In the genomic region with DNA sequence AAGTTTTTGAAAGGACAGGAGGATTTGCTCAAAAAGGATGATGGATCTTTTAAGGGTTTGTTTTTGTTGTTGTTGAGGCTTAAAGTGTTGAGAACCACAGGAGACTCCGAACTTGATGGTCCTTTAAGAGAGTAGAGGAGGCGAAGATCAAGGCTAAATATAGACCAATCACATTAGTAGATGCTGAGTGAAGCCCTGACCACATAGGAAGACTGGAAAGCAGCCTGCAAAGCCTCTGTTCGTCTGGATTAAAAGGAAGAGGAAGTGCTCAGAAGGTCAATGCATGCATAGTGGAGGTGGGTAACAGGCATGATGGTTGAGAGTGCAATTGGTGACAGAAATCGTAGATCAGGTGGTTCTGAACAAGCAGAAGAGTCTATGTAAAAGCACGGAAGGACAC, we compare ENCODE assay signal across 13 mouse cellular contexts. TPM values are rescaled to one million over a fixed set of nuclear protein-coding genes. Genes with fewer than 3 reads are reported as not detected.
DNase-seq lines count a peak whose midpoint lies in the region; ATAC-seq and TF ChIP-seq lines count a peak whose summit lies in the region.
"Had no signal": no experiment of that assay in that cellular context is flagged by ENCODE, and none has a peak within 500 bp of the region (broad histone marks: within the 10 kb centered on the region; RNA-seq: fewer than 3 reads in every experiment).

No protein-coding gene starts in this region.

- no peaks in the 10 kb centered on the region for H3K36me3 ChIP-seq in heart, embryonic 11.5 days (ENCODE audit: control insufficient read depth, insufficient read depth, low read length)
- no peaks in the 10 kb centered on the region for H3K36me3 ChIP-seq in heart, postnatal 0 days (replicated peaks; ENCODE audit: control insufficient read depth, insufficient read depth, low read length)
- H3K36me3 ChIP-seq in liver, postnatal 0 days (replicated peaks; ENCODE audit: insufficient read depth, low read length): no peaks in the 10 kb centered on the region
- H3K36me3 ChIP-seq: hindbrain, embryonic 12.5 days; liver, embryonic 12.5 days had no signal

- no peaks in the 10 kb centered on the region for H3K9me3 ChIP-seq in heart, embryonic 11.5 days (replicated peaks; ENCODE audit: control insufficient read depth, low read length)
- no peaks in the 10 kb centered on the region for H3K9me3 ChIP-seq in heart, postnatal 0 days (replicated peaks; ENCODE audit: control insufficient read depth, low read length)
- no peaks in the 10 kb centered on the region for H3K9me3 ChIP-seq in liver, postnatal 0 days (ENCODE audit: low read length)
- H3K9me3 ChIP-seq: hindbrain, embryonic 12.5 days; liver, embryonic 12.5 days had no signal

- peak overlapping the region; percentile 12 for H3K4me3 ChIP-seq in heart, embryonic 11.5 days (ENCODE audit: low read depth, low read length)
- peak overlapping the region; percentile 9 for H3K4me3 ChIP-seq in lung, adult 2 months (replicated peaks; ENCODE audit: extremely low read depth, low read depth, low read length)
- peak overlapping the region; percentile 42 for H3K4me3 ChIP-seq in heart, postnatal 0 days (ENCODE audit: low read depth, low read length)
- no peak overlapping the region for H3K4me3 ChIP-seq in left cerebral cortex, adult 2 months
- H3K4me3 ChIP-seq in liver, postnatal 0 days (ENCODE audit: low read depth, low read length): no peak overlapping the region
- H3K4me3 ChIP-seq: hindbrain, embryonic 12.5 days; liver, embryonic 12.5 days had no signal

- DNase-seq in heart, adult 9 months (ENCODE audit: low spot score in 2 of 2): no peak
- no peak for DNase-seq in lung, adult 2 months
- no peak for DNase-seq in lung, postnatal 4 days
- peak; percentile 55 for DNase-seq in heart, postnatal 0 days (ENCODE audit: low spot score)
- DNase-seq in left cerebral cortex, adult 2 months (ENCODE audit: extremely low spot score in 1 of 2, low spot score in 2 of 2): no peak
- no peak for DNase-seq in liver, postnatal 0 days
- DNase-seq: cerebellum, postnatal 14 days; kidney, adult 18-20 months had no signal

- H3K9ac ChIP-seq in heart, embryonic 11.5 days (ENCODE audit: low read depth, low read length): no peak overlapping the region
- peak overlapping the region; percentile 30; the same call in 1 of the 2 replicates for H3K9ac ChIP-seq in heart, postnatal 0 days (replicated peaks; ENCODE audit: low read depth, low read length)
- no peak overlapping the region for H3K9ac ChIP-seq in liver, postnatal 0 days (replicated peaks)
- H3K9ac ChIP-seq: hindbrain, embryonic 12.5 days; liver, embryonic 12.5 days had no signal

- H3K27me3 ChIP-seq in heart, embryonic 11.5 days (ENCODE audit: control insufficient read depth, insufficient read depth, low read length): no peaks in the 10 kb centered on the region
- H3K27me3 ChIP-seq in heart, postnatal 0 days (ENCODE audit: control insufficient read depth, insufficient read depth, low read length): no peaks in the 10 kb centered on the region
- 0 out of 2 replicates have a peak, but pooled peaks cover 3% of the 10 kb centered on the region for H3K27me3 ChIP-seq in liver, postnatal 0 days (ENCODE audit: insufficient read depth, low read length)
- H3K27me3 ChIP-seq: hindbrain, embryonic 12.5 days; liver, embryonic 12.5 days had no signal

- ATAC-seq in heart, embryonic 11.5 days (replicated peaks; ENCODE audit: insufficient number of reproducible peaks, low FRiP score, low TSS enrichment): no peak
- ATAC-seq in CD4-positive, CD25-positive, alpha-beta regulatory T cell, adult 4 months: peak; percentile 9
- ATAC-seq in heart, postnatal 0 days (ENCODE audit: insufficient read depth, low read depth): peak; percentile 68
- ATAC-seq in liver, postnatal 0 days: no peak
- ATAC-seq: liver, embryonic 12.5 days had no signal

- H3K27ac ChIP-seq in heart, embryonic 11.5 days (ENCODE audit: low read depth, low read length): peak overlapping the region; percentile 41; the same call in 1 of the 2 replicates
- peak overlapping the region; percentile 35; the same call in 1 of the 2 replicates for H3K27ac ChIP-seq in heart, postnatal 0 days (ENCODE audit: low read depth)
- H3K27ac ChIP-seq in left cerebral cortex, adult 2 months: no peak overlapping the region
- no peak overlapping the region for H3K27ac ChIP-seq in liver, postnatal 0 days (ENCODE audit: low read depth)
- H3K27ac ChIP-seq: hindbrain, embryonic 12.5 days; liver, embryonic 12.5 days had no signal

- intact Hi-C loops in left cerebral cortex, adult 2 months (cut with DNase I): loop anchor here (5.0 kb wide), 1 partner anchor 93 kb away; no protein-coding TSS in a partner anchor

- H3K4me1 ChIP-seq in heart, embryonic 11.5 days (ENCODE audit: control insufficient read depth, insufficient read depth, low read length): peaks cover 19% of the 10 kb centered on the region; the same call in 1 of the 2 replicates
- H3K4me1 ChIP-seq in lung, adult 2 months (ENCODE audit: control insufficient read depth, insufficient read depth, low read length): no peaks in the 10 kb centered on the region
- H3K4me1 ChIP-seq in heart, postnatal 0 days (ENCODE audit: control insufficient read depth, insufficient read depth): peaks cover 12% of the 10 kb centered on the region; the same call in 1 of the 2 replicates
- H3K4me1 ChIP-seq in liver, postnatal 0 days (ENCODE audit: insufficient read depth): no peaks in the 10 kb centered on the region

- 40% methylated on average over 5 of the region's 5 CpGs for WGBS in heart, embryonic 11.5 days (ENCODE audit: insufficient replicate concordance)
- WGBS in lung, adult 2 months: 44% methylated on average over 5 of the region's 5 CpGs
- 15% methylated on average over 5 of the region's 5 CpGs for WGBS in heart, postnatal 0 days
- 24% methylated on average over 5 of the region's 5 CpGs for WGBS in liver, postnatal 0 days (ENCODE audit: insufficient replicate concordance)

- H3K4me2 ChIP-seq in heart, embryonic 11.5 days: peak overlapping the region; percentile 51
- peak overlapping the region; percentile 55 for H3K4me2 ChIP-seq in heart, postnatal 0 days (ENCODE audit: low read depth, low read length)
- H3K4me2 ChIP-seq in liver, postnatal 0 days (ENCODE audit: low read depth, low read length): no peak overlapping the region
- H3K4me2 ChIP-seq: hindbrain, embryonic 12.5 days; liver, embryonic 12.5 days had no signal

- no peak for TF ChIP-seq CTCF in lung, adult 2 months (IDR thresholded peaks at IDR 0.05; ENCODE audit: insufficient read depth, low read length)
- no peak for TF ChIP-seq CTCF in heart, postnatal 0 days (IDR thresholded peaks at IDR 0.05; ENCODE audit: low read depth)
- no peak for TF ChIP-seq CTCF in left cerebral cortex, adult 2 months (IDR thresholded peaks at IDR 0.05)
- no peak for TF ChIP-seq CTCF in liver, postnatal 0 days (IDR thresholded peaks at IDR 0.05; ENCODE audit: low read depth)

- no peak for TF ChIP-seq POLR2A in lung, adult 2 months (IDR thresholded peaks at IDR 0.05; ENCODE audit: borderline replicate concordance, extremely low read depth, low read depth, low read length)

- TF ChIP-seq EP300 in heart, postnatal 0 days (IDR thresholded peaks at IDR 0.05; ENCODE audit: low read depth): no peak
- no peak for TF ChIP-seq EP300 in liver, postnatal 0 days (IDR thresholded peaks at IDR 0.05; ENCODE audit: low read depth)

RNA-seq across cellular contexts. Expression of a gene that starts 4.8 kb away (rescaled TPM):
- polyA plus RNA-seq in heart, embryonic 11.5 days (2014; fragmentation: Nextera tagmentation; extraction: Ambion mirVana): 45.4 and 57.7 TPM in 2 replicates
- polyA plus RNA-seq in lung, adult 2 months (2012; rRNA removed): 52.2 and 81.5 TPM in 2 replicates
- polyA plus RNA-seq in CD4-positive, CD25-positive, alpha-beta regulatory T cell, adult 4 months (2017; shearing (Covaris generic)): 10 to 100 TPM in 1 of 2 experiments, 1 to 10 TPM in 1; 9.2 to 20.3 TPM
- 23.3 and 28.7 TPM in 2 replicates for total RNA-seq in heart, postnatal 0 days (2014; rRNA removed; ENCODE audit: low replicate concordance)
- 24.6 and 25.7 TPM in 2 replicates for polyA plus RNA-seq in heart, postnatal 0 days (2015; fragmentation: Nextera tagmentation; extraction: Ambion mirVana)
- 10 to 100 TPM; 76.2 to 82.2 TPM for total RNA-seq in left cerebral cortex, adult 2 months (2021)
- polyA plus RNA-seq in liver, postnatal 0 days (2015; fragmentation: Nextera tagmentation; extraction: Ambion mirVana): 6.4 and 8.2 TPM in 2 replicates
- polyA plus RNA-seq: C2C12 had no signal

Comparison
In these comparisons a context has a peak if more than half of its experiments do, and no peak if none do; other contexts are left out.
1. ATAC-seq: peak in CD4-positive, CD25-positive, alpha-beta regulatory T cell, adult 4 months (single experiment) and heart, postnatal 0 days (single experiment); none in heart, embryonic 11.5 days (single experiment) and liver, postnatal 0 days (single experiment).
2. H3K27ac ChIP-seq: peak in heart, embryonic 11.5 days (single experiment) and heart, postnatal 0 days (single experiment); none in left cerebral cortex, adult 2 months (single experiment) and liver, postnatal 0 days (single experiment).
3. H3K4me3 ChIP-seq: peak in heart, embryonic 11.5 days (single experiment), lung, adult 2 months (single experiment) and heart, postnatal 0 days (single experiment); none in left cerebral cortex, adult 2 months (single experiment) and liver, postnatal 0 days (single experiment).